Mouse (Mus musculus): ENCODE results near the gene Ric8b. TPM values are rescaled to one million over a fixed set of nuclear protein-coding genes. Genes with fewer than 3 reads are reported as not detected.

Ric8b gene
- polyA plus RNA-seq (2017; shearing (Covaris generic)): 14.5 TPM

GRCm38 (mm10) chr10:84916810-84917730 lies at the start of gene Ric8b:
Gene Ric8b, plus strand, starts transcription at chr10:84917616.

Other genes with a start within 250 kb of the Ric8b start
- gene Rfx4, start 161.6 kb upstream of the Ric8b start, polyA plus RNA-seq (2017; shearing (Covaris generic)): not detected
- gene Fhl4, start 184.9 kb downstream of the Ric8b start, polyA plus RNA-seq (2017; shearing (Covaris generic)): 0.27 TPM
- 10.6 TPM for gene Tmem263, start 185.0 kb downstream of the Ric8b start, polyA plus RNA-seq (2017; shearing (Covaris generic))
- 5.6 TPM for gene Mterf2, start 210.4 kb downstream of the Ric8b start, polyA plus RNA-seq (2017; shearing (Covaris generic))